Mouse (Mus musculus) adrenal gland, adult 18-20 months (tissue): ENCODE data around the gene Vmn1r130. TPM values are rescaled to one million over a fixed set of nuclear protein-coding genes. Genes with fewer than 3 reads are reported as not detected.
"Not testable (repeated sequence)": the region's sequence is repeated elsewhere in the genome, so short reads cannot be mapped to it uniquely, and the experiment has no call there.

Source experiments
- DNase-seq, 2 experiments: peaks; one replicate each; pipeline ENCODE4 v3.0.0; 2021 to 2022; ENCODE audit warnings: low spot score in 2 of 2
- long read RNA-seq, 2 experiments: library from polyadenylated mRNA; stranded (forward); transcript quantifications; one replicate each; pipeline ENCODE4 v2.0.0; 2021
- total RNA-seq, 2 experiments: library from RNA; stranded (reverse); gene quantifications; 1 replicate in 1 of 2; 2 replicates in 1 of 2; pipeline ENCODE4 v1.2.3; 2021

Vmn1r130 gene
- not detected for total RNA-seq
- long read RNA-seq, experiment 1, result 0 reads
- long read RNA-seq, experiment 2, result 0 reads

DNA sequence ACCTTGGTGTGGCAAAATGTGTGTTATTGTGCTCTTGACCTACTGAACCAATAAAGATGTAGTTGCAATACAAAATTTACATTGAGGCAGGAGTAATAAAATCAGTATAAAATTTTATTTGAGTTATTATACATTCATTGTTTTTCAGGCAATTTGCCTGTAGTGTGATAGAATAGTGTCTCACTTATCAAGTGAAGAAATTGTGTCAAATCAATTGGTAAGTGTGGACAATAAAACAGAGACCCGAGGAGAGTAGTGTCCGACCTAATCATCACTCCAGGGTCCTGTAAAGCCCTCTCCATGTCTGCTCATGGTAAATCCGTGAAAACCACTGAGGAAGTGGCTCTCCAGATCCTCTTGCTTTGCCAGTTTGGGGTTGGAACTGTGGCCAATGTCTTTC, at the start of gene Vmn1r130:
Gene Vmn1r130, plus strand, starts transcription at position 301 of the 400 bp plus-strand sequence.
- not testable (repeated sequence) for DNase-seq

DNA sequence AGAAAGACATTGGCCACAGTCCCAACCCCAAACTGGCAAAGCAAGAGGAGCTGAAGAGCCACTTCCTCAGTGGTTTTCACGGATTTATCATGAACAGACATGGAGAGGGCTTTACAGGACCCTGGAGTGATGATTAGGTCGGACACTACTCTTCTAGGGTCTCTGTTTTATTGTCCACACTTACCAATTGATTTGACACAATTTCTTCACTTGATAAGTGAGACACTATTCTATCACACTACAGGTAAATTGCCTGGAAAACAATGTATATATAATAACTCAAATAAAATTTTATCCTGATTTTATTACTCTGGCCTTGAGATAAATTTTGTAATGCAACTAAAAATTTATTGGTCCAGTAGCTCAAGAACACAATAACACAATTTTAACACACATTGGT, 34.4 kb downstream of the Vmn1r130 start, which contains the start of gene Vmn1r131:
Gene Vmn1r131, minus strand, starts transcription at position 101 of the 400 bp plus-strand sequence.
- DNase-seq, result not testable (repeated sequence)

Other genes with a start within 250 kb of the Vmn1r130 start
- not detected for gene Vmn1r125, start 239.6 kb upstream of the Vmn1r130 start, total RNA-seq
- gene Vmn1r126, start 210.3 kb upstream of the Vmn1r130 start, total RNA-seq, result not detected
- gene Vmn1r127, start 191.9 kb upstream of the Vmn1r130 start, total RNA-seq, result not detected
- not detected for gene Vmn1r128, start 162.4 kb upstream of the Vmn1r130 start, total RNA-seq
- not detected for gene Vmn1r129, start 150.5 kb upstream of the Vmn1r130 start, total RNA-seq
- not detected for gene Gm6882, start 79.0 kb upstream of the Vmn1r130 start, total RNA-seq
- gene Vmn1r131, start 34.3 kb downstream of the Vmn1r130 start, total RNA-seq, result not detected
- gene Vmn1r132, start 102.3 kb downstream of the Vmn1r130 start, total RNA-seq, result not detected
- not detected for gene Gm4175, start 249.7 kb downstream of the Vmn1r130 start, total RNA-seq